Mouse (Mus musculus): Measurements from ENCODE around the gene Uba7. TPM values are rescaled to one million over a fixed set of nuclear protein-coding genes. Genes with fewer than 3 reads are reported as not detected.

Gene Uba7
- polyA plus RNA-seq, 1 experiment from 2014 or later: 60.1 TPM

DNA sequence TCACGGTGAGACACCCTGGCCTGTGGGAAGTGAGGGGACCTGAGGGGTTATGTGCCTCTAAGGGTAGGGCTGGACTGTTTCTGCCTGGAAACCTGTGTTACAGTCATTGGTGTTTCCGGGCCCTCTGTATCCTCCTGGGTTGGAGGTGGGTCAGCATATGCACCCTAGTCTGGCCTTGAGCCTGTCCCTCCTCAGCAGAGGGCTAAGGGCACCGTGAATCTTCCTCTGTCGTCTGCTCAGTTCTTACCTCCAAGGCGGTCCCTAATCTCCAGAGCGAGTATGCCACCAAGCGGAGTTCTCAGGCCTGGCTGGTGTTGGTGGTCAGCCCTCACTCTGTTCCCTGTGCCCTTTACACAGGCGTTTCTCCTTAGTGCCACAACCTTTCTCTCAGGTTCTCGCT lies 12.4 kb upstream of the Uba7 start:
- no peaks in the 10 kb centered on the region for H3K27me3 ChIP-seq
- H3K36me3 ChIP-seq (replicated peaks): peaks cover 92% of the 10 kb centered on the region
- 85% methylated on average over 9 of the region's 9 CpGs for WGBS (ENCODE audit: insufficient replicate concordance)
- peaks cover 28% of the 10 kb centered on the region for H3K4me1 ChIP-seq (replicated peaks)
- no peak overlapping the region for H3K27ac ChIP-seq (replicated peaks)
- H3K9me3 ChIP-seq (replicated peaks): no peaks in the 10 kb centered on the region
- no peak overlapping the region for H3K9ac ChIP-seq
- no peak overlapping the region for H3K4me2 ChIP-seq
- H3K4me3 ChIP-seq (replicated peaks): no peak overlapping the region
- ATAC-seq (ENCODE audit: insufficient read depth): no peak

DNA sequence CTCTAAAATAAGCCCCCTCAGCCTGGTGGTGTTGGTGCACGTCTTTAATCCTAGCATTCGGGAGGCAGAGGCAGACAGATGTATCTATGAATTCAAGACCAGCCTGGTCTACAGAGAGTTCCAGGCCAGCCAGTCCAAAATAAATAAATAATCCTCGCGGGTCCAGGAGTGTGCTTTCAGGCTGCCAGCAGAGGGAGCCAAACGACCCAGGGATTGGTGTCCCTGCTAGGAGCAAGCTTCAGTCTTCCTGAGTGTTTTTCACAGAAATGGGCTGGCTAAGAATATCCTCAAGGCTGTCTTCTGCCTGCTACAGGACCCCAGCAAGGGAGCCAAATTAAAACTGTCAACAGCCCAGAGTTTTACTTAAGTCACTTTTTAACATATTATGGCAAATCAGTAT lies 11.6 kb upstream of the Uba7 start:
- Histone ChIP-seq H3K27ac (replicated peaks) (peak overlapping the region; percentile 66), H3K9ac (0 out of 2 replicates have a peak overlapping the region, but pooled peaks have one; percentile 11), H3K27me3 (no peaks in the 10 kb centered on the region), H3K36me3 (replicated peaks) (peaks cover 92% of the 10 kb centered on the region), H3K4me3 (replicated peaks) (no peak overlapping the region), H3K4me1 (replicated peaks) (peaks cover 31% of the 10 kb centered on the region), H3K4me2 (no peak overlapping the region), H3K9me3 (replicated peaks) (no peaks in the 10 kb centered on the region)
- peak; percentile 69 for ATAC-seq (ENCODE audit: insufficient read depth)
- WGBS (ENCODE audit: insufficient replicate concordance): 10% methylated on average over 5 of the region's 5 CpGs

DNA sequence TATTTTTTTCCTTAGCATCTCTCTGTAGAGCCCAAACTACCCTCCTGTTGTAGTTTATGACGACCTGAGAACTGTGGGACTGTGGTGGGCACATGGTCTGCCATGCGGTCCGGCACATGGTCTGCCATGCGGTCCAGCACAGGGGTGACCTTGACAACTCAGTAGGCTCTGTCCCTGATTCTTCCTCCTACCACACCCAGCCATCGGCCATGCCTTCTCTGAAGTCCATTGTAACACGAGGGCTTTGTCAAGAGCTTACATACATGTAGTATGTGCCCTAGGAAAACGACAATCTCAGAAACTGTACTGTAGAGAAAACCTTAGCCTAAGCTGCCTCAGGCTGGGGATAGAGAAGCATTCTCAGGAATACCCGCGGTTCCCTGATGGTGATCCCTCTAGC lies 10.6 kb upstream of the Uba7 start:
- ATAC-seq (ENCODE audit: insufficient read depth): no peak
- Histone ChIP-seq H3K9ac (no peak overlapping the region), H3K4me1 (replicated peaks) (peaks cover 33% of the 10 kb centered on the region), H3K4me3 (replicated peaks) (no peak overlapping the region), H3K4me2 (no peak overlapping the region), H3K9me3 (replicated peaks) (no peaks in the 10 kb centered on the region), H3K27me3 (no peaks in the 10 kb centered on the region), H3K27ac (replicated peaks) (peak overlapping the region; percentile 66; the same call in 1 of the 2 replicates), H3K36me3 (replicated peaks) (peaks cover 92% of the 10 kb centered on the region)
- 82% methylated on average over 9 of the region's 9 CpGs for WGBS (ENCODE audit: insufficient replicate concordance)

DNA sequence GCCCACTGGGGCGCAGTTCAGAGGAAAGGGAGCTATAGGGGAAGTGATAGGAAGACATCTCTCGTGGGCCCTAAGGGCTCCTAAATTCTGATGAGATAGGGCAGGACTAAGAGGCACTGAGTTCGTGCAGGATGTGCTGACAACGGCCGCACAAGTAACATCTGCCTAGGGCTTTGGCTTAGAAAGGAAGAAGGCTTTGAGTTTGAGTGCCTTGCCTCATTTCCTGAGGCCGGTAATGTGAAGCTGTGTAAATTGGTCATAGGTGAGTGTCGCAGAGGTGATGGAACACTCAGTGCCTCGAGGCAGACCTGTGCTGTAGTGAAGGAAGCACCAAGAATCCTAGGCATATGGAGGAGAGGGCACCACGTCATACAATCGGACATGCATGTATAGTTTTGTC lies 8.6 kb upstream of the Uba7 start:
- no peak overlapping the region for H3K4me2 ChIP-seq
- H3K9me3 ChIP-seq (replicated peaks): no peaks in the 10 kb centered on the region
- H3K27me3 ChIP-seq: no peaks in the 10 kb centered on the region
- H3K4me1 ChIP-seq (replicated peaks): peaks cover 49% of the 10 kb centered on the region
- no peak overlapping the region for H3K9ac ChIP-seq
- ATAC-seq (ENCODE audit: insufficient read depth): no peak
- no peak overlapping the region for H3K4me3 ChIP-seq (replicated peaks)
- 55% methylated on average over 10 of the region's 10 CpGs for WGBS (ENCODE audit: insufficient replicate concordance)
- H3K36me3 ChIP-seq (replicated peaks): peaks cover 88% of the 10 kb centered on the region
- H3K27ac ChIP-seq (replicated peaks): peak overlapping the region; percentile 42; the same call in 1 of the 2 replicates

DNA sequence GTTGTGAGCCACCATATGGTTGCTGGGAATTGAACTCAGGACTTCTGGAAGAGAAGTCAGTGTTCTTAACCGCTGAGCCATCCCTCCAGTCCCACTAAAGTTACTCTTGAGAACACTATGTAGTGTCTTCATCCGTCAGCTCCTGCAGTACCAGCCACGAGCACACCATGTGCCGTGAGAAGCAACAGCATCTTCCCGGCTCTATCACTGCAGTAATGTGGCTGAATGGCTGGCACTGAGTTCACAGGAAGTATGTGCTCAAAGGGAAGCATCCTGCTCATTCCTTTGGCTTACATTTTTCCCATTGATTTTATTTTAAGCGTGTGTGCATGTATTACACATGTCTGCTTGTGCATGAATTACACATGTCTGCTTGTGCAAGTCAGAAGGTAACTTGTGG lies 7.9 kb upstream of the Uba7 start:
- Histone ChIP-seq H3K27ac (replicated peaks) (peak overlapping the region; percentile 43), H3K4me1 (replicated peaks) (peaks cover 57% of the 10 kb centered on the region), H3K4me2 (no peak overlapping the region), H3K27me3 (no peaks in the 10 kb centered on the region), H3K36me3 (replicated peaks) (peaks cover 80% of the 10 kb centered on the region), H3K4me3 (replicated peaks) (no peak overlapping the region), H3K9me3 (replicated peaks) (no peaks in the 10 kb centered on the region), H3K9ac (no peak overlapping the region)
- WGBS (ENCODE audit: insufficient replicate concordance): 83% methylated on average over 6 of the region's 6 CpGs
- no peak for ATAC-seq (ENCODE audit: insufficient read depth)

DNA sequence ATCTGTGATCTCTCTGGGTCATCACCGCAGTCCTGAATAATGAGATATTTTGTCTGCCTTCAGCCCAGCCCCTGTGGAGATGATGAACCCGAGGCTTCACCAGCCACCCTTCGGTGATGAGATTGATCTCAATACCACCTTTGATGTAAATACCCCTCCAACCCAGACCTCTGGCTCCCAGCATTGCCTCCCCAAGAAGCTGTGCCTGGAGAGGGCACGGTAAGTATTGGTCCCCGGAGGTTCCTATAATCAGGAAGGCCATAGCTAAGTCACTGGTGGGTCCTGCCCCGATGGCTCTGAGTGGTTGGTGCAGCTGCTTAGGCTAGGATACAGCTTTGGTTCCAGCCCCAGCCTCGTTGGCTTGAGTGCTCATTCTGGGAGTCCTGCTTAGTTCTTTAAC lies 6.8 kb upstream of the Uba7 start:
- H3K9ac ChIP-seq: no peak overlapping the region
- H3K9me3 ChIP-seq (replicated peaks): no peaks in the 10 kb centered on the region
- WGBS (ENCODE audit: insufficient replicate concordance): 81% methylated on average over 7 of the region's 7 CpGs
- no peak for ATAC-seq (ENCODE audit: insufficient read depth)
- H3K4me1 ChIP-seq (replicated peaks): peaks cover 62% of the 10 kb centered on the region
- H3K27ac ChIP-seq (replicated peaks): peak overlapping the region; percentile 43; the same call in 1 of the 2 replicates
- H3K4me2 ChIP-seq: no peak overlapping the region
- no peak overlapping the region for H3K4me3 ChIP-seq (replicated peaks)
- peaks cover 69% of the 10 kb centered on the region for H3K36me3 ChIP-seq (replicated peaks)
- no peaks in the 10 kb centered on the region for H3K27me3 ChIP-seq

DNA sequence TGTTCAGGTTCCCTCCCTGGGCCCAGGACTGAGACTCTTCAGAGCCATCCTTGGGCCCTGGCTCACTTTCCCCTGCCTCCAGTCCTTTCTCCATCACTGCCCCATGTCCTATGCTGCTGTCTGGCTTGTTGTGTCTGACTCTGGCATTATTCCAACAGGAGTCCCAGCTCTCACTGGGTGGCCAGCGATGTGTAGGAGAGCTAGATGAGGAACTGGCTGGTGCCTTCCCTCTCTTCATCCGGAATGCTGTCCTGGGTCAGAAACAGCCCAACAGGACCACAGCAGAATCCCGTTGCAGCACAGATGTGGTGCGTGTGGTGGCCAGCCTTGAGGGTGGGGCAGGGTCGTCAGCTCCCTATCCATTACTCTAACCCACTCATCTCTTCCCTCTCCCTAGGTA lies 5.0 kb upstream of the Uba7 start:
- H3K27ac ChIP-seq (replicated peaks): peak overlapping the region; percentile 98
- no peak overlapping the region for H3K9ac ChIP-seq
- H3K27me3 ChIP-seq: no peaks in the 10 kb centered on the region
- no peaks in the 10 kb centered on the region for H3K9me3 ChIP-seq (replicated peaks)
- H3K4me3 ChIP-seq (replicated peaks): no peak overlapping the region
- no peak for ATAC-seq (ENCODE audit: insufficient read depth)
- 84% methylated on average over 5 of the region's 5 CpGs for WGBS (ENCODE audit: insufficient replicate concordance)
- H3K4me2 ChIP-seq: no peak overlapping the region
- peaks cover 68% of the 10 kb centered on the region for H3K4me1 ChIP-seq (replicated peaks)
- H3K36me3 ChIP-seq (replicated peaks): peaks cover 54% of the 10 kb centered on the region

DNA sequence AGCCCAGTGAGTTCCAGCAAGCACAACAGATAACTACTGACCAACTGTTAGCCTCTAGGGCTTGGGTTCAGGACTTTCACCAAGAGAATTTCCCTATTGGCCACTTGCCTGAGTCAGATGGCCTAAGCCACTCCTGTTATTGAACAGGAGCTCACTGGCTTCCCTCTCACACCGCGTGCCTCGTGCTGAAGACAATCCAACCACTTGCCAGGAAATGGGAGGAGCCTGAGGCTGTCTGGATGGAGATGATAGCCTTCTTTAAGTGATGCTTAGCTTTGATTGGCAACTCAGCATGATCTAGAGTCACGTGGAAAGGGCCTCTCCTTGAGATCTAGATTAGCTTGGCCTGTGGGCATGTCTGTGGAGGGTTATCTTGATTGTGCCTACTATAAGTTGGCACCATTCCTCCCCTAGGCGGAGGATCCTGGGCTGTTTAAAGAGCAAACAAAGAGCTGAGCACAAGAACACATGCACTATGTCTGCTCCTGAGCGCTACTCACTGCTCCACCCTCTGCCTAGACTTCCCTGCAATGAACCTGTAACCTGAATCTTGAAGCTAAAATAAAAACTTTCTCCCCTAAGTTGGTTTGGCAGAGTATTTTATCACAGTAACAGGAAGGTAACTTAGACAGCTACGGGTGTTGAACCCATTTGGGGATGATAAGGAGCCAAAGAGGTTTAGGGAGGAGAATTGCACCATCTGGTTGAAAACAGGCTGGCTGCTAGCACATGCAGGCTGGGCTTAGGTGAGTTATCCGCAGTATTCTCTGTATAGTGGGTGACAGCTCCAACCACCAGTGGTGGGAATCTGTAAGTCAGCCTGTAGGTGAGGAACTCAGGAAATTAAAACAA lies 3.4 kb upstream of the Uba7 start:
- ATAC-seq (ENCODE audit: insufficient read depth): peak; percentile 81
- Histone ChIP-seq H3K4me2 (peak overlapping the region; percentile 54), H3K27me3 (no peaks in the 10 kb centered on the region), H3K4me3 (replicated peaks) (peak overlapping the region; percentile 7; the same call in 1 of the 2 replicates), H3K36me3 (replicated peaks) (peaks cover 49% of the 10 kb centered on the region), H3K9me3 (replicated peaks) (no peaks in the 10 kb centered on the region), H3K9ac (peak overlapping the region; percentile 43), H3K4me1 (replicated peaks) (peaks cover 75% of the 10 kb centered on the region), H3K27ac (replicated peaks) (peak overlapping the region; percentile 98)
- WGBS (ENCODE audit: insufficient replicate concordance): 11% methylated on average over 8 of the region's 8 CpGs

DNA sequence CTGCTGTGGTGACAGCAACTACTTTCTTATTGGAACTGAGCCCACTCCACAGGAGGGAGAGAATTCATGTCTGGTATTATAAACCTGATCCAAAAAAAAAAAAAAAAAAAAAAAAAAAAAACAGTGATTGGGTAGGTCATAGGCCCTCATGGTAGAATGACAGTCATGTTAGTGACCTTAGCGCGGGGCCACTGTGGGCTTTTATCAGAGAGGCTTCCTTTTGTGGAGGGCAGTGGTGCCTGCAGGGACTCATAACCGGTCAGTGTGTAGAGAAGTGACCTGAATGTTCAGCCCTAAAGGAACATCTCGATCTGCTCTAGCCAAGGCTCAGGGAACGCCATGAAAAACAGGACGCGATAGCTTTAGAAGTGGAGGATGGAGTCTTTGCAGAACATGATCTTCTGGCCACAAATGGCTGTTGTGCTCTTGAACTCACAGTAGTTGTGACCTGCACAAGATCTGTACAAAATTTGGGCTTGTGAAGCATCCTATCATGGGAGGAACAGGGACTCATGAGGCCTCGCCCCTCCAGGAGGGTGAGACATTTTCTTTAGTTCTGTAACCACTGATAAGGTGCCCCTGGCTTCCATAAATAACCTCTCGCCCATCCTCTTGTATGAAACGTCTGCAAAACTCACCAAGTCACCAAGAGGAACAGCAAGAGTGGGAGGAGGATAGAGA lies 674 bp upstream of the Uba7 start:
- Histone ChIP-seq H3K4me1 (replicated peaks) (peaks cover 89% of the 10 kb centered on the region), H3K36me3 (replicated peaks) (peaks cover 52% of the 10 kb centered on the region), H3K27ac (replicated peaks) (peak overlapping the region; percentile 98), H3K4me3 (replicated peaks) (peak overlapping the region; percentile 68), H3K9me3 (replicated peaks) (no peaks in the 10 kb centered on the region), H3K27me3 (no peaks in the 10 kb centered on the region), H3K4me2 (peak overlapping the region; percentile 84), H3K9ac (peak overlapping the region; percentile 80)
- ATAC-seq (ENCODE audit: insufficient read depth): peak; percentile 78
- 16% methylated on average over 10 of the region's 10 CpGs for WGBS (ENCODE audit: insufficient replicate concordance)

DNA sequence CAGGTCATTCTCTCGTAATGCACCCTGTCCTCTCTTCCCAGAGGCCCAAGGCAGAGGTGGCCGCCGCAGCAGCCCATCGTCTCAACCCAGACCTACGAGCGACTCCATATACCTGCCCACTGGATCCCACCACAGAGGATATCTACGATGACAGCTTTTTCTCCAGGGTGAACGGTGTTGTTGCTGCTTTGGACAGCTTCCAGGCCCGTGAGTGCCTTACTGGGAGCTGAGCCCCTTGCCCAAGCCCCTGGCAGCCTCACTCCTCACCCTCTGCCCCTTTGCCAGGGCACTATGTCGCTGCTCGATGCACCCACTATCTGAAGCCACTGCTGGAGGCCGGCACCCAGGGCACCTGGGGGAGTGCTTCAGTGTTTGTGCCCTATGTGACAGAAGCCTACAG lies 3.5 kb downstream of the Uba7 start:
- Histone ChIP-seq H3K4me3 (replicated peaks) (no peak overlapping the region), H3K9me3 (replicated peaks) (no peaks in the 10 kb centered on the region), H3K4me1 (replicated peaks) (peaks cover 94% of the 10 kb centered on the region), H3K4me2 (no peak overlapping the region), H3K27ac (replicated peaks) (peak overlapping the region; percentile 97; the same call in 1 of the 2 replicates), H3K36me3 (replicated peaks) (peaks cover 77% of the 10 kb centered on the region), H3K27me3 (no peaks in the 10 kb centered on the region), H3K9ac (no peak overlapping the region)
- 92% methylated on average over 12 of the region's 12 CpGs for WGBS (ENCODE audit: insufficient replicate concordance)
- ATAC-seq (ENCODE audit: insufficient read depth): no peak

All from liver, embryonic 15.5 days (tissue).